Mouse (Mus musculus): ENCODE data around the gene Prl8a9. TPM values are rescaled to one million over a fixed set of nuclear protein-coding genes. Genes with fewer than 3 reads are reported as not detected.

The Prl8a9 gene
- not detected in 2 replicates for polyA plus RNA-seq (2015; fragmentation: Nextera tagmentation; extraction: Ambion mirVana)

- Histone ChIP-seq H3K27ac (ENCODE audit: low read length) (no peak within 1 kb of the TSS), H3K36me3 (ENCODE audit: control insufficient read depth, insufficient read depth) (no peaks in the 10 kb centered on the region), H3K9ac (ENCODE audit: low read length) (no peak within 1 kb of the TSS), H3K4me1 (ENCODE audit: control insufficient read depth, insufficient read depth, low read length) (no peaks in the 10 kb centered on the region), H3K27me3 (ENCODE audit: control insufficient read depth, insufficient read depth, low read length) (no peaks in the 10 kb centered on the region), H3K9me3 (replicated peaks; ENCODE audit: control insufficient read depth, low read length) (no peaks in the 10 kb centered on the region), H3K4me3 (ENCODE audit: low read length) (no peak within 1 kb of the TSS), H3K4me2 (ENCODE audit: low read depth, low read length) (no peak within 1 kb of the TSS)
- ATAC-seq (replicated peaks; ENCODE audit: extremely low read depth, insufficient read depth, low FRiP score) = no peak
- WGBS = 69% methylated on average over 2 of the region's 2 CpGs
These were observed at the start of gene Prl8a9 for GRCm38 (mm10) chr13:27564506-27564905. Prl8a9 (minus strand) TSS chr13:27564606.

GRCm38 (mm10) chr13:27610482-27610881, 46.1 kb upstream of the Prl8a9 start, which contains the start of gene Prl7b1:
Prl7b1 (minus strand) TSS chr13:27610582.
- Histone ChIP-seq H3K4me1 (ENCODE audit: control insufficient read depth, insufficient read depth, low read length) (no peaks in the 10 kb centered on the region), H3K9ac (ENCODE audit: low read length) (no peak within 1 kb of the TSS), H3K4me3 (ENCODE audit: low read length) (no peak within 1 kb of the TSS), H3K27ac (ENCODE audit: low read length) (no peak within 1 kb of the TSS), H3K9me3 (replicated peaks; ENCODE audit: control insufficient read depth, low read length) (no peaks in the 10 kb centered on the region), H3K4me2 (ENCODE audit: low read depth, low read length) (no peak within 1 kb of the TSS), H3K36me3 (ENCODE audit: control insufficient read depth, insufficient read depth) (no peaks in the 10 kb centered on the region), H3K27me3 (ENCODE audit: control insufficient read depth, insufficient read depth, low read length) (no peaks in the 10 kb centered on the region)
- WGBS = 52% methylated on average over 4 of the region's 4 CpGs
- ATAC-seq (replicated peaks; ENCODE audit: extremely low read depth, insufficient read depth, low FRiP score) = no peak

DNA sequence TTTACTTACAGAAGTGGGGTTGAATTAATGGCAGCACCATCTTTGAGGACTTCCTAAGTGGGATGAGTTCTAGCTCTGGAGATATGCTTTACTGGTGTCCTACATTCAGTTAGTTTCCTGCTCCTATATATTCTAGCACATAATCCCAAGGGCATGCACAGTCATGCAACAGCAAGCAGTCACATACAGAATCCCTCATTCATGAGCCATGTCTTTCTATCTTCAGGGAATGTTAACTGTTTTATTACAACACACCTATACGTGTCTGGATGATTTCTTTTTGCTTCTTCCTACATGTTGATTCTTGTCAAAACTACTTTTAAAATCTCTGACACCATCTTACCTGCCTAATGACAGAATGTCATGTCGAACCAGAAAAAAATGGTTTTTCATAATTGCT, 17.7 kb upstream of the Prl8a9 start, which contains the start of gene Prl8a1:
Gene Prl8a1, minus strand, starts transcription at position 101 of the 400 bp plus-strand sequence.
- Histone ChIP-seq H3K4me1 (ENCODE audit: control insufficient read depth, insufficient read depth, low read length) (no peaks in the 10 kb centered on the region), H3K36me3 (ENCODE audit: control insufficient read depth, insufficient read depth) (no peaks in the 10 kb centered on the region), H3K9me3 (replicated peaks; ENCODE audit: control insufficient read depth, low read length) (no peaks in the 10 kb centered on the region), H3K4me2 (ENCODE audit: low read depth, low read length) (no peak within 1 kb of the TSS), H3K27ac (ENCODE audit: low read length) (no peak within 1 kb of the TSS), H3K27me3 (ENCODE audit: control insufficient read depth, insufficient read depth, low read length) (no peaks in the 10 kb centered on the region), H3K4me3 (ENCODE audit: low read length) (no peak within 1 kb of the TSS), H3K9ac (ENCODE audit: low read length) (no peak within 1 kb of the TSS)
- no peak for ATAC-seq (replicated peaks; ENCODE audit: extremely low read depth, insufficient read depth, low FRiP score)
- 74% methylated on average over 2 of the region's 2 CpGs for WGBS

DNA sequence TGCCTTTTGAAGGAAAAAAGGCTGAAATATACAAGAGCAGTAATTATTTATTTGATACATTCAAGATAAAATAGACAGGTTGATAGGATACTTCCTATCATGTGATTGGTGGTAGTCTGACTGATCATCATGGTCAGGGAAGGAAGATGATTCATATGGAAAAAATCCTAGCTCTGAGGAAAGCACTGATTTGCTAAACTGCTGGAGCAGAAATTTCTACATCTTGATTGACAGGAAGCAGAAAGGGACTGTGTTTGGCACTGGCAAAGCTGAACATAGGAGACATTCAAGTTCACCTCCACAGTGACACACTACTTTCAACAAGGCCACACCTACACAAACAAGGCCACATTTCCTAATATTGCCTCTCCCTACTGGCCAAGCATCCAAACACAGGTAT, 11.1 kb downstream of the Prl8a9 start:
- H3K9me3 ChIP-seq (replicated peaks; ENCODE audit: control insufficient read depth, low read length) = no peaks in the 10 kb centered on the region
- H3K27me3 ChIP-seq (ENCODE audit: control insufficient read depth, insufficient read depth, low read length) = no peaks in the 10 kb centered on the region
- no peaks in the 10 kb centered on the region for H3K36me3 ChIP-seq (ENCODE audit: control insufficient read depth, insufficient read depth)
- H3K4me3 ChIP-seq (ENCODE audit: low read length) = no peak overlapping the region
- H3K4me1 ChIP-seq (ENCODE audit: control insufficient read depth, insufficient read depth, low read length) = no peaks in the 10 kb centered on the region
- H3K9ac ChIP-seq (ENCODE audit: low read length) = no peak overlapping the region
- H3K27ac ChIP-seq (ENCODE audit: low read length) = no peak overlapping the region
- no peak overlapping the region for H3K4me2 ChIP-seq (ENCODE audit: low read depth, low read length)
- no peak for ATAC-seq (replicated peaks; ENCODE audit: extremely low read depth, insufficient read depth, low FRiP score)

GRCm38 (mm10) chr13:27523156-27523555, 41.2 kb downstream of the Prl8a9 start:
- H3K36me3 ChIP-seq (ENCODE audit: control insufficient read depth, insufficient read depth) = no peaks in the 10 kb centered on the region
- no peaks in the 10 kb centered on the region for H3K9me3 ChIP-seq (replicated peaks; ENCODE audit: control insufficient read depth, low read length)
- H3K27me3 ChIP-seq (ENCODE audit: control insufficient read depth, insufficient read depth, low read length) = no peaks in the 10 kb centered on the region
- H3K4me3 ChIP-seq (ENCODE audit: low read length) = no peak overlapping the region
- WGBS = 74% methylated on average over 4 of the region's 4 CpGs
- no peak for ATAC-seq (replicated peaks; ENCODE audit: extremely low read depth, insufficient read depth, low FRiP score)
- no peak overlapping the region for H3K9ac ChIP-seq (ENCODE audit: low read length)
- H3K4me2 ChIP-seq (ENCODE audit: low read depth, low read length) = no peak overlapping the region
- H3K4me1 ChIP-seq (ENCODE audit: control insufficient read depth, insufficient read depth, low read length) = no peaks in the 10 kb centered on the region
- H3K27ac ChIP-seq (ENCODE audit: low read length) = no peak overlapping the region

DNA sequence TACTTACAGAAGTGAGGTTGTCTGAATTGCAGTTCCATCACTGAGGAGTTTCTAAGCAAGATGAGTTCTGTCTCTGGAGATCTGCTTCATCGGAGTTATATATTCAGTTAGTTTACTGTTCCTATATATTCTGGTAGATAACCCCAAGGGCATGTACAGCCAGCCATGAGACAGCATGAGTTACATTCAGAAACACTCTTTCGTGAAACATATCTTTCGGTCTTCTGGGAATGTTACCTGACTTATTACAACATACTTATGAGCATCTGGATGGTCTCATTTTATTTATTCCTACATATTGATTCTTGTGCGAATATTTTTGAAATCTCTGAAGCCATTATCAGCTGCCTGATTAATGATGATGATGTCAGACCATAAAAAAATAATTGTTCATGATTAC, 51.3 kb downstream of the Prl8a9 start, which contains the start of gene Prl8a8:
Gene Prl8a8, minus strand, starts transcription at position 101 of the 400 bp plus-strand sequence.
- no peaks in the 10 kb centered on the region for H3K4me1 ChIP-seq (ENCODE audit: control insufficient read depth, insufficient read depth, low read length)
- H3K4me2 ChIP-seq (ENCODE audit: low read depth, low read length) = no peak within 1 kb of the TSS

More for the DNA sequence above, 51.3 kb downstream of the Prl8a9 start, which contains the start of gene Prl8a8:
- Histone ChIP-seq H3K27ac (ENCODE audit: low read length) (no peak within 1 kb of the TSS), H3K9ac (ENCODE audit: low read length) (no peak within 1 kb of the TSS), H3K27me3 (ENCODE audit: control insufficient read depth, insufficient read depth, low read length) (no peaks in the 10 kb centered on the region), H3K9me3 (replicated peaks; ENCODE audit: control insufficient read depth, low read length) (no peaks in the 10 kb centered on the region), H3K4me3 (ENCODE audit: low read length) (no peak within 1 kb of the TSS), H3K36me3 (ENCODE audit: control insufficient read depth, insufficient read depth) (no peaks in the 10 kb centered on the region)
- no peak for ATAC-seq (replicated peaks; ENCODE audit: extremely low read depth, insufficient read depth, low FRiP score)
- 83% methylated on average over 4 of the region's 4 CpGs for WGBS

Other genes starting within 250 kb of the Prl8a9 start
- not detected in 2 replicates for gene Prl8a2, start 218.9 kb downstream of the Prl8a9 start, polyA plus RNA-seq (2015; fragmentation: Nextera tagmentation; extraction: Ambion mirVana)
- gene Prl2b1, start 173.8 kb downstream of the Prl8a9 start, polyA plus RNA-seq (2015; fragmentation: Nextera tagmentation; extraction: Ambion mirVana) = not detected in 2 replicates
- not detected in 2 replicates for gene Prl8a6, start 125.9 kb downstream of the Prl8a9 start, polyA plus RNA-seq (2015; fragmentation: Nextera tagmentation; extraction: Ambion mirVana)
- gene Prl8a8, start 51.4 kb downstream of the Prl8a9 start, polyA plus RNA-seq (2015; fragmentation: Nextera tagmentation; extraction: Ambion mirVana) = not detected in 2 replicates
- not detected in 2 replicates for gene Prl8a1, start 17.6 kb upstream of the Prl8a9 start, polyA plus RNA-seq (2015; fragmentation: Nextera tagmentation; extraction: Ambion mirVana)
- gene Prl7b1, start 46.0 kb upstream of the Prl8a9 start, polyA plus RNA-seq (2015; fragmentation: Nextera tagmentation; extraction: Ambion mirVana) = not detected in 2 replicates
- gene Prl7a1, start 77.9 kb upstream of the Prl8a9 start, polyA plus RNA-seq (2015; fragmentation: Nextera tagmentation; extraction: Ambion mirVana) = not detected in 2 replicates
- not detected in 2 replicates for gene Prl7a2, start 103.4 kb upstream of the Prl8a9 start, polyA plus RNA-seq (2015; fragmentation: Nextera tagmentation; extraction: Ambion mirVana)
- gene Prl7d1, start 152.1 kb upstream of the Prl8a9 start, polyA plus RNA-seq (2015; fragmentation: Nextera tagmentation; extraction: Ambion mirVana) = not detected in 2 replicates
- gene Prl7c1, start 216.2 kb upstream of the Prl8a9 start, polyA plus RNA-seq (2015; fragmentation: Nextera tagmentation; extraction: Ambion mirVana) = not detected in 2 replicates
- not detected in 2 replicates for gene Prl2a1, start 237.0 kb upstream of the Prl8a9 start, polyA plus RNA-seq (2015; fragmentation: Nextera tagmentation; extraction: Ambion mirVana)

All from heart, embryonic 16.5 days (tissue).